Mouse (Mus musculus): ENCODE results near the gene Ubc. TPM values are rescaled to one million over a fixed set of nuclear protein-coding genes. Genes with fewer than 3 reads are reported as not detected.
"Not testable (repeated sequence)": the region's sequence is repeated elsewhere in the genome, so short reads cannot be mapped to it uniquely, and the experiment has no call there.

The Ubc gene
- polyA plus RNA-seq (2014; fragmentation: Nextera tagmentation; extraction: Ambion mirVana) = 859 and 861 TPM in 2 replicates

DNA sequence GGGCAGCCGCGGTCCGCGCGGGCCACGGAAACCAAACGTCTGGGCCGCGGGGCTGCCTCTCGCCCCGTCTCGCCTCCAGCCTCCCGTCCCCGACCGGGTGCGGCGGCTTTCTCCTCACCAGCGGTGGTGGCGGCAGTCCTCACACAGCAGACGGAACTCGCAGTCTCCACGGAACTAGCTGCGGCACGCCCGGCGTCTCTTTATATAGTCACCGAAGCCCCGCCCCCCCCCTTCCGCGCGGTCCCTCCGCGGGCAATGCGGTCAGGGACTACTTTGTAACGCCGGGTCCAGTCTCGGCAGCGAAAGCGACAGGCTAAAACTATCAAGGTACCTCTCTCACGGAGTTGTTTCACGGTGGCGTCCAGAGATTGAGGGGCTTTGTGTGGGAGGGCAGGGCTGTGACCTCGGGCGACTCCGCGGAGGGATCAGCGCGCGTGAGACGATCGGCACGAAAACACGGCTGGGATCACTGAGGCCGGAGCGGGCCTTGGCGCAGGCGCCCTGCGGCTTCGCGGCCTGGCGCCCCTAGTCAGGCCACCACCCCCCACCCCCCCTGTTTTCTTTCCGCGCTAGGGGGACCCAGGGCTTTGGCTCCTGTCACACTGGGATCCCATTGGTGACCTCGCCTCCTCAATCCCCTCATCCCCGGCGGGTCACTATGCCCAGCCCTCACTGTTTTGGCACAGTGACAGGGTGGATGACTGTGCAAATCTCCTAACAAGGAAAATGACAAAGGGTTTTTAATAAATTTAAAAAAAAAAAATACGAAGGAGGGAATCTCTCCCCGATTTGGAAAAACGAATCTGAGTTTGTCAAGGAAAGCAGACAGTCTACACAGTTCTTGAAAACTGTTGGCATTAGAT, at the start of gene Ubc:
Gene Ubc, minus strand, starts transcription at position 624 of the 863 bp plus-strand sequence.
- Histone ChIP-seq H3K27me3 (ENCODE audit: control insufficient read depth, insufficient read depth, low read length) (no peaks in the 10 kb centered on the region), H3K4me1 (ENCODE audit: control insufficient read depth in 2 of 2, insufficient read depth in 2 of 2, low read length in 2 of 2) (peaks cover 25 to 43% of the 10 kb centered on the region in 2 experiments), H3K9me3 (ENCODE audit: control insufficient read depth, low read length) (no peaks in the 10 kb centered on the region), H3K9ac (ENCODE audit: low read length) (peak within 1 kb of the TSS; percentile 100), H3K36me3 (ENCODE audit: control insufficient read depth, insufficient read depth, low read length) (peaks cover 22% of the 10 kb centered on the region), H3K27ac (replicated peaks in 1 of 2; ENCODE audit: control insufficient read depth in 1 of 2, insufficient read depth in 1 of 2, low read depth in 2 of 2, low read length in 2 of 2) (peak within 1 kb of the TSS; percentile 96 to 99), H3K4me3 (ENCODE audit: control insufficient read depth in 1 of 2, insufficient read depth in 1 of 2, low read depth in 1 of 2, low read length in 2 of 2) (peak within 1 kb of the TSS; percentile 87 to 99), H3K4me2 (ENCODE audit: low read length) (peak within 1 kb of the TSS; percentile 96)
- ATAC-seq (ENCODE audit: insufficient number of reproducible peaks, insufficient read depth, low FRiP score, low read depth) = peak; percentile 58
- WGBS = 1% methylated on average over 68 of the region's 69 CpGs

DNA sequence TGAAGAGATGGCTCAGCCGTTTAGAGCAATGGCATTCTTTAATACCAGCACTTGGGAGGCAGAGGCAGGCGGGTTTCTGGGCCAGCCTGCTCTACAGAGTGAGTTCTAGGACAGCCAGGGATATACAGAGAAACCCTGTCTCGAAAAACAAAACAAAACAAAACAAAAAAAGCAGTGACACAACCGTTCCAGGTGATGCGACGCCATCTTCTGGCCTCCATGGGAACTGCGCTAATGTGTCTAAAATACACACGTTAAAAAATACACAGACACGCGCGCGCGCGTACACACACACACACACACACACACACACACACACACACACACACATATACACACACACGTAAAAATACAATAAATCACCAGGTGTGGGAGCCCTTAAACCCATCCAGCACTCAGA, 44.3 kb upstream of the Ubc start:
- H3K27me3 ChIP-seq (ENCODE audit: control insufficient read depth, insufficient read depth, low read length); H3K9me3 ChIP-seq (ENCODE audit: control insufficient read depth, low read length); H3K27ac ChIP-seq (replicated peaks in 1 of 2; ENCODE audit: control insufficient read depth in 1 of 2, insufficient read depth in 1 of 2, low read depth in 2 of 2, low read length in 2 of 2); H3K9ac ChIP-seq (ENCODE audit: low read length); ATAC-seq (ENCODE audit: insufficient number of reproducible peaks, insufficient read depth, low FRiP score, low read depth): not testable (repeated sequence)
- H3K4me2 ChIP-seq (ENCODE audit: low read length) = peak overlapping the region; percentile 96
- peaks cover 5 to 11% of the 10 kb centered on the region in 2 experiments for H3K4me1 ChIP-seq (ENCODE audit: control insufficient read depth in 2 of 2, insufficient read depth in 2 of 2, low read length in 2 of 2)
- 56% methylated on average over 15 of the region's 15 CpGs for WGBS
- peak overlapping the region; percentile 20 to 94 for H3K4me3 ChIP-seq (ENCODE audit: control insufficient read depth in 1 of 2, insufficient read depth in 1 of 2, low read depth in 1 of 2, low read length in 2 of 2)
- H3K36me3 ChIP-seq (ENCODE audit: control insufficient read depth, insufficient read depth, low read length) = peaks cover 23% of the 10 kb centered on the region

GRCm38 (mm10) chr5:125433793-125434337, 43.9 kb upstream of the Ubc start, which contains the start of gene Dhx37:
TSS of gene Dhx37 (minus strand) at chr5:125434121.
- Histone ChIP-seq H3K4me1 (ENCODE audit: control insufficient read depth in 2 of 2, insufficient read depth in 2 of 2, low read length in 2 of 2) (peaks cover 5 to 11% of the 10 kb centered on the region in 2 experiments), H3K36me3 (ENCODE audit: control insufficient read depth, insufficient read depth, low read length) (peaks cover 27% of the 10 kb centered on the region), H3K9ac (ENCODE audit: low read length) (peak within 1 kb of the TSS; percentile 92), H3K27ac (replicated peaks in 1 of 2; ENCODE audit: control insufficient read depth in 1 of 2, insufficient read depth in 1 of 2, low read depth in 2 of 2, low read length in 2 of 2) (no peak within 1 kb of the TSS; a peak in 1 of 4 replicates), H3K4me3 (ENCODE audit: control insufficient read depth in 1 of 2, insufficient read depth in 1 of 2, low read depth in 1 of 2, low read length in 2 of 2) (peak within 1 kb of the TSS; percentile 94), H3K4me2 (ENCODE audit: low read length) (peak within 1 kb of the TSS; percentile 96), H3K9me3 (ENCODE audit: control insufficient read depth, low read length) (no peaks in the 10 kb centered on the region), H3K27me3 (ENCODE audit: control insufficient read depth, insufficient read depth, low read length) (no peaks in the 10 kb centered on the region)
- peak; percentile 89 for ATAC-seq (ENCODE audit: insufficient number of reproducible peaks, insufficient read depth, low FRiP score, low read depth)
- under 1% methylated on average over 46 of the region's 46 CpGs for WGBS

GRCm38 (mm10) chr5:125432324-125432723, 42.3 kb upstream of the Ubc start:
- peaks cover 5 to 11% of the 10 kb centered on the region in 2 experiments for H3K4me1 ChIP-seq (ENCODE audit: control insufficient read depth in 2 of 2, insufficient read depth in 2 of 2, low read length in 2 of 2)
- not testable (repeated sequence) for H3K27ac ChIP-seq (replicated peaks in 1 of 2; ENCODE audit: control insufficient read depth in 1 of 2, insufficient read depth in 1 of 2, low read depth in 2 of 2, low read length in 2 of 2); ATAC-seq (ENCODE audit: insufficient number of reproducible peaks, insufficient read depth, low FRiP score, low read depth); H3K9ac ChIP-seq (ENCODE audit: low read length); H3K4me2 ChIP-seq (ENCODE audit: low read length); H3K4me3 ChIP-seq (ENCODE audit: control insufficient read depth in 1 of 2, insufficient read depth in 1 of 2, low read depth in 1 of 2, low read length in 2 of 2); H3K27me3 ChIP-seq (ENCODE audit: control insufficient read depth, insufficient read depth, low read length); H3K9me3 ChIP-seq (ENCODE audit: control insufficient read depth, low read length)
- peaks cover 42% of the 10 kb centered on the region for H3K36me3 ChIP-seq (ENCODE audit: control insufficient read depth, insufficient read depth, low read length)
- WGBS = 92% methylated on average over 2 of the region's 2 CpGs

DNA sequence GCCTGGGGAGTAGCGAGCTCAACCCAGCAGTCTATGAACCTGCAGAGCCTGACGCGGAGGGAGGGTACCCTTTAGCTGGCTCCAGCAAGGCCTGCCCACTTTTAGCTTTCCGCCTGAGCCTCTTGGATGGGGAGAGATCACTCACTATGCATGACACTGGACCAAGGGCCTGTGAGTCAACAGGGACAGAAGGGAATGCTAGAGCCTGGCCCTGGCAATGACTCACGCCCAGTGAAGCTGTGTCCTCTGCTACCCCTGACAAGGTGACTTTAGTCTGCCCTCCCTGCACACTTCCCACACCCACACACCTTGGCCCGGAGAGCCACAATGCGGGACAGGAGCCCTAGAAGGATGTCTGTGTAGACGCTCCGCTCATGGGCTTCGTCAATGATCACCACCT, 36.3 kb upstream of the Ubc start:
- Histone ChIP-seq H3K4me1 (ENCODE audit: control insufficient read depth in 2 of 2, insufficient read depth in 2 of 2, low read length in 2 of 2) (peaks cover 0 to 5% of the 10 kb centered on the region in 2 experiments; a peak in 1 of 4 replicates), H3K9me3 (ENCODE audit: control insufficient read depth, low read length) (no peaks in the 10 kb centered on the region), H3K27ac (replicated peaks in 1 of 2; ENCODE audit: control insufficient read depth in 1 of 2, insufficient read depth in 1 of 2, low read depth in 2 of 2, low read length in 2 of 2) (peak overlapping the region; percentile 66 to 84), H3K4me2 (ENCODE audit: low read length) (no peak overlapping the region), H3K27me3 (ENCODE audit: control insufficient read depth, insufficient read depth, low read length) (no peaks in the 10 kb centered on the region), H3K4me3 (ENCODE audit: control insufficient read depth in 1 of 2, insufficient read depth in 1 of 2, low read depth in 1 of 2, low read length in 2 of 2) (no peak overlapping the region), H3K9ac (ENCODE audit: low read length) (no peak overlapping the region), H3K36me3 (ENCODE audit: control insufficient read depth, insufficient read depth, low read length) (peaks cover 98% of the 10 kb centered on the region)
- ATAC-seq (ENCODE audit: insufficient number of reproducible peaks, insufficient read depth, low FRiP score, low read depth) = peak; percentile 44
- 69% methylated on average over 10 of the region's 10 CpGs for WGBS

DNA sequence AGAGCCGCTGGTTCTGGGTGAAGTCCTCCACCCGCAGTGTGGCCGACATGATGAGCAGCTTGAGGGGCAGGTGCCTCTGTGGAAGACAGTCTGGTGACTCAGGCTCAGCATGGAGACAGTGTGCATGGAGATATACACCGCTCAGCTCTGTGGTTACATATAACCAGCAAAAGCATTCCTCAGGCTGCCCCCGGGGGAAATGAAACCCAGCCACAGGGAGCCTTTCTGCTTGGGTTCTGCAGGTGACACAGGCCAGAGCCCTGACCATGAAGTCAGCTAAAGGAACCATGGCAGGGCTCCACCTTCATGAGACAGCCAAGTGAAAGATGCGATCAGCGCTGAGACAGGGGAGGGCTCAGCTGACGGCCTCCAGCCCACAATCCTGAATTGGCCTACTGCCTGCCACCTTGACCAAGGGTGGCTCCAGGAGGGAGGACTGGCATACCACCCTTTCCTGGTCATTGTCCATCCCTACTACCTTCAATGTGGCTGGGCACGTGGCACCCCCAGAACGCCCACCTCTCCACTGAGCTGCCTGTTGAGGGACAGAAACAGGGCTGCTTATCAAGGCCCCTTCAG, 35.8 kb upstream of the Ubc start:
- Histone ChIP-seq H3K27me3 (ENCODE audit: control insufficient read depth, insufficient read depth, low read length) (no peaks in the 10 kb centered on the region), H3K4me3 (ENCODE audit: control insufficient read depth in 1 of 2, insufficient read depth in 1 of 2, low read depth in 1 of 2, low read length in 2 of 2) (no peak overlapping the region), H3K4me2 (ENCODE audit: low read length) (no peak overlapping the region), H3K36me3 (ENCODE audit: control insufficient read depth, insufficient read depth, low read length) (peaks cover 98% of the 10 kb centered on the region), H3K9me3 (ENCODE audit: control insufficient read depth, low read length) (no peaks in the 10 kb centered on the region), H3K9ac (ENCODE audit: low read length) (no peak overlapping the region), H3K27ac (replicated peaks in 1 of 2; ENCODE audit: control insufficient read depth in 1 of 2, insufficient read depth in 1 of 2, low read depth in 2 of 2, low read length in 2 of 2) (peak overlapping the region; percentile 66 to 84), H3K4me1 (ENCODE audit: control insufficient read depth in 2 of 2, insufficient read depth in 2 of 2, low read length in 2 of 2) (peaks cover 0 to 5% of the 10 kb centered on the region in 2 experiments; a peak in 1 of 4 replicates)
- WGBS = 86% methylated on average over 10 of the region's 10 CpGs
- no peak for ATAC-seq (ENCODE audit: insufficient number of reproducible peaks, insufficient read depth, low FRiP score, low read depth)

DNA sequence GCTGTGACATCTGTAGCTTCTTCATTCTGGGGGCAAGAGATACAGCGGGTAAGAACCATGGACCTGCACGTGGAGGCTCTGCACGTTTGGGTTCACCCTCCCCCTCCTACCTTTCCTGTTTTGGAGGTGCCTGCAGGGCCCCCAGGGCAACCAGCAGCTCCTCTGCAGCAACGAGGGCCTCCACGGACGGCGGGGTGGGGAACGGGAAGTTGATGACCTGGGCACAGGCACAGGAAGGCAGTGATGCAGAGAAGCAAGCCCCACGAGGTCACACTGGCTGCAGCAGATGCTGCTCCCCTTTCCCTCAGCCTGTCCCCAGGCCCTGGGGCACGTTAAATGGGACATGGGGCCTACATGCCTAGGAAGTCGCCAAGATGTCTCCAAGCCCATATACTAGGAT, 29.1 kb upstream of the Ubc start:
- ATAC-seq (ENCODE audit: insufficient number of reproducible peaks, insufficient read depth, low FRiP score, low read depth) = no peak
- no peak overlapping the region for H3K4me3 ChIP-seq (ENCODE audit: control insufficient read depth in 1 of 2, insufficient read depth in 1 of 2, low read depth in 1 of 2, low read length in 2 of 2)
- no peak overlapping the region for H3K9ac ChIP-seq (ENCODE audit: low read length)
- H3K9me3 ChIP-seq (ENCODE audit: control insufficient read depth, low read length) = no peaks in the 10 kb centered on the region
- H3K4me2 ChIP-seq (ENCODE audit: low read length) = no peak overlapping the region
- 82% methylated on average over 11 of the region's 11 CpGs for WGBS
- H3K4me1 ChIP-seq (ENCODE audit: control insufficient read depth in 2 of 2, insufficient read depth in 2 of 2, low read length in 2 of 2) = no peaks in the 10 kb centered on the region
- no peaks in the 10 kb centered on the region for H3K27me3 ChIP-seq (ENCODE audit: control insufficient read depth, insufficient read depth, low read length)
- H3K27ac ChIP-seq (replicated peaks in 1 of 2; ENCODE audit: control insufficient read depth in 1 of 2, insufficient read depth in 1 of 2, low read depth in 2 of 2, low read length in 2 of 2) = no peak overlapping the region
- peaks cover 99% of the 10 kb centered on the region for H3K36me3 ChIP-seq (ENCODE audit: control insufficient read depth, insufficient read depth, low read length)

All from heart, embryonic 14.5 days (tissue).